23 mouse cellular contexts compared by ENCODE assay signal in the genomic region with DNA sequence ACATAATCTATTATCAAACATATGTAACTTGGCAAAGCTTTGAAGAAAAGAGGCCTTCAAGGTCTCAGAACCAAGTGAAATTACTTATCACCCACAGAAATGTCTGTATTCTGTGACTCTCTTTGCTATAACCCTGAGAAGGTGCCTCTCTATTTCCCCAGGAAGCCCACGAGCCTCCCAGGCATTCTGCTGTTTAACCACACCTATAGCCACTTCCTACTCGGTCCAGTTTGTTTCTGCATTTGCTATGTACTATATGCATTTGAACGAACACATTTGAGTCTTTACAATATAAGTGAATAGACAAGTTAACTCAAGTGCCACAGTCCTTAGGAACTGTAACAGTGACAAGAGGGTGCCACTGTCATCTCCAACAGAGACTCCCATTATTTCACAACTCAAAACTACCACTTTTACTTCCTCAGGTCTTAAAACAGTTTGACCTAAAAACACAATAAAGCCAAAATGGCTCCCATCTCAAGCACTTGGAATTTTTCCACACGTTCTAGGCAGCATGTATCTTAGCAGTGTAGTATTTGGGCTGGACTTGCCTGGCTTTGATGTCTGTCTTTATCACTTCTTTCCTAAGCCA.
"Had no signal": no experiment of that assay in that cellular context is flagged by ENCODE, and none has a peak within 500 bp of the region (broad histone marks: within the 10 kb centered on the region; RNA-seq: fewer than 3 reads in every experiment).

No protein-coding gene starts in this region.

- H3K4me1 ChIP-seq: heart, embryonic 12.5 days; hindbrain, embryonic 13.5 days; hindbrain, embryonic 15.5 days; kidney, embryonic 15.5 days; limb, embryonic 13.5 days; limb, embryonic 15.5 days; liver, embryonic 12.5 days had no signal

- DNase-seq: gastrocnemius, adult 2 months; gastrocnemius, postnatal 10 days; gastrocnemius, postnatal 25 days; heart, adult 11 months; heart, adult 2 months; heart, postnatal 10 days; heart, postnatal 4 days; kidney, adult 11 months; kidney, adult 9 months; kidney, postnatal 14 days; layer of hippocampus, postnatal 36 days; left cerebral cortex, postnatal 4 days had no signal

- H3K27ac ChIP-seq: gastrocnemius, adult 2 months; heart, adult 2 months; hindbrain, embryonic 13.5 days; hindbrain, embryonic 15.5 days; hindbrain, postnatal 0 days; kidney, embryonic 15.5 days; kidney, postnatal 0 days; limb, embryonic 13.5 days; limb, embryonic 15.5 days; liver, embryonic 12.5 days; liver, embryonic 14.5 days had no signal

- H3K9me3 ChIP-seq: heart, embryonic 12.5 days; hindbrain, embryonic 13.5 days; hindbrain, embryonic 15.5 days; kidney, embryonic 15.5 days; limb, embryonic 13.5 days; limb, embryonic 15.5 days; liver, embryonic 12.5 days had no signal

- H3K9ac ChIP-seq: heart, embryonic 12.5 days; hindbrain, embryonic 13.5 days; hindbrain, embryonic 15.5 days; kidney, embryonic 15.5 days; limb, embryonic 13.5 days; limb, embryonic 15.5 days; liver, embryonic 12.5 days; liver, embryonic 14.5 days had no signal

- H3K4me3 ChIP-seq: gastrocnemius, adult 2 months; heart, adult 2 months; heart, embryonic 12.5 days; hindbrain, embryonic 13.5 days; hindbrain, embryonic 15.5 days; kidney, embryonic 15.5 days; limb, embryonic 13.5 days; limb, embryonic 15.5 days; liver, embryonic 12.5 days had no signal

- ATAC-seq: hindbrain, postnatal 0 days; intestine, embryonic 16.5 days; liver, embryonic 12.5 days had no signal

- H3K27me3 ChIP-seq: heart, embryonic 12.5 days; hindbrain, embryonic 13.5 days; hindbrain, embryonic 15.5 days; kidney, embryonic 15.5 days; limb, embryonic 13.5 days; limb, embryonic 15.5 days; liver, embryonic 12.5 days had no signal

- H3K36me3 ChIP-seq: limb, embryonic 15.5 days had no signal

- H3K4me2 ChIP-seq: heart, embryonic 12.5 days; hindbrain, embryonic 13.5 days; hindbrain, embryonic 15.5 days; kidney, embryonic 15.5 days; limb, embryonic 13.5 days; limb, embryonic 15.5 days; liver, embryonic 12.5 days had no signal
